Mouse (Mus musculus) gastrocnemius, postnatal 14 days (tissue): ENCODE measurements around the gene Cops9. TPM values are rescaled to one million over a fixed set of nuclear protein-coding genes. Genes with fewer than 3 reads are reported as not detected.
A peak's percentile ranks its signal among the peaks of the same experiment; 100 is the strongest.

Experiments
- DNase-seq: peaks from one replicate; pipeline ENCODE4 v3.0.0; 2021; ENCODE audit warnings: mixed read lengths
- intact Hi-C: fragments of 180-260 bp; cut with DNase I; formaldehyde crosslinking; loops from one replicate; pipeline ENCODE4 v1.15.1; 2025; ENCODE audit warnings: low total_unique reads
- long read RNA-seq, 2 experiments: library from polyadenylated mRNA; stranded (forward); transcript quantifications; one replicate each; pipeline ENCODE4 v2.0.0; 2021
- total RNA-seq, 2 experiments: library from RNA; stranded (reverse); gene quantifications; 2 replicates each; pipeline ENCODE4 v1.2.3; 2021

Gene Cops9
- 100 to 1,000 TPM; 213 to 227 TPM for total RNA-seq
- long read RNA-seq, experiment 1, transcript Cops9-201 (3 exons, 438 nt), result major isoform, 67 of 69 reads
- long read RNA-seq, experiment 1, partial matches to known transcripts, result 0 of 69 reads
- long read RNA-seq, experiment 1, other reads (novel, unspliced or antisense), result 1 of 69 reads
- long read RNA-seq, experiment 2, transcript Cops9-201 (3 exons, 438 nt), result major isoform, 67 of 74 reads
- long read RNA-seq, experiment 2, partial matches to known transcripts, result 0 of 74 reads
- long read RNA-seq, experiment 2, other reads (novel, unspliced or antisense), result 5 of 74 reads

GRCm38 (mm10) chr1:92641514-92642272 lies at the start of gene Cops9:
TSS of gene Cops9 (minus strand) at chr1:92641985.
- intact Hi-C loops, result loop anchor here (5.0 kb wide), 1 partner anchor 186 kb away; no protein-coding TSS in a partner anchor
- peak; percentile 91 for DNase-seq

- no peak for DNase-seq
- intact Hi-C loops, result loop anchor here (10.0 kb wide), 1 partner anchor 203 kb away; no protein-coding TSS in a partner anchor
These were observed 49.5 kb upstream of the Cops9 start for GRCm38 (mm10) chr1:92691166-92691844.

- DNase-seq, result no peak
- intact Hi-C loops, result no loop called here
These were observed 45.2 kb upstream of the Cops9 start for GRCm38 (mm10) chr1:92686994-92687393.

GRCm38 (mm10) chr1:92683151-92683550 lies 41.4 kb upstream of the Cops9 start:
- intact Hi-C loops, result no loop called here
- DNase-seq, result peak; percentile 36

GRCm38 (mm10) chr1:92680668-92681603 lies 39.2 kb upstream of the Cops9 start:
- intact Hi-C loops, result no loop called here
- no peak for DNase-seq

GRCm38 (mm10) chr1:92678757-92679156 lies 37.0 kb upstream of the Cops9 start:
- intact Hi-C loops, result no loop called here
- no peak for DNase-seq

GRCm38 (mm10) chr1:92676676-92676975 lies 34.8 kb upstream of the Cops9 start:
- no peak for DNase-seq
- intact Hi-C loops, result no loop called here

- intact Hi-C loops, result no loop called here
- no peak for DNase-seq
These were observed 34.3 kb upstream of the Cops9 start for GRCm38 (mm10) chr1:92675932-92676675.

- DNase-seq, result no peak
- intact Hi-C loops, result no loop called here
These were observed 31.5 kb upstream of the Cops9 start for GRCm38 (mm10) chr1:92673258-92673782.

GRCm38 (mm10) chr1:92671326-92671725 lies 29.5 kb upstream of the Cops9 start:
- intact Hi-C loops, result no loop called here
- no peak for DNase-seq

GRCm38 (mm10) chr1:92669430-92669829 lies 27.6 kb upstream of the Cops9 start:
- no peak for DNase-seq
- intact Hi-C loops, result no loop called here

- intact Hi-C loops, result no loop called here
- no peak for DNase-seq
These were observed 25.3 kb upstream of the Cops9 start for GRCm38 (mm10) chr1:92667106-92667505.

- intact Hi-C loops, result no loop called here
- no peak for DNase-seq
These were observed 17.6 kb upstream of the Cops9 start for GRCm38 (mm10) chr1:92659392-92659791.

- intact Hi-C loops, result no loop called here
These were observed 15.4 kb upstream of the Cops9 start for GRCm38 (mm10) chr1:92657025-92657820.

GRCm38 (mm10) chr1:92654676-92655075 lies 12.9 kb upstream of the Cops9 start:
- no peak for DNase-seq
- intact Hi-C loops, result no loop called here

More at GRCm38 (mm10) chr1:92657025-92657820, 15.4 kb upstream of the Cops9 start:
- DNase-seq, result no peak

GRCm38 (mm10) chr1:92653179-92653578 lies 11.4 kb upstream of the Cops9 start:
- intact Hi-C loops, result no loop called here
- no peak for DNase-seq

GRCm38 (mm10) chr1:92651467-92651866 lies 9.7 kb upstream of the Cops9 start:
- intact Hi-C loops, result no loop called here

GRCm38 (mm10) chr1:92648673-92649072 lies 6.9 kb upstream of the Cops9 start, which contains the start of gene Otos:
TSS of gene Otos (minus strand) at chr1:92648841.
- intact Hi-C loops, result no loop called here
- peak; percentile 79 for DNase-seq

More at GRCm38 (mm10) chr1:92651467-92651866, 9.7 kb upstream of the Cops9 start:
- DNase-seq, result no peak
